Mouse (Mus musculus): ENCODE results near the gene Bak1.
A peak's percentile ranks its signal among the peaks of the same experiment; 100 is the strongest.

Gene Bak1

GRCm38 (mm10) chr17:27021076-27021475 lies 7.7 kb downstream of the Bak1 start:
- no peak for DNase-seq (ENCODE audit: low spot score in 2 of 2)

- no peak for DNase-seq (ENCODE audit: low spot score in 2 of 2)
Measured at GRCm38 (mm10) chr17:27018555-27019196, 10.1 kb downstream of the Bak1 start.

- DNase-seq (ENCODE audit: low spot score in 2 of 2): peak; percentile 86 to 94
Measured at GRCm38 (mm10) chr17:27017564-27018499, 11.0 kb downstream of the Bak1 start.

GRCm38 (mm10) chr17:27012909-27013308 lies 15.9 kb downstream of the Bak1 start:
- DNase-seq (ENCODE audit: low spot score in 2 of 2): no peak

- peak; percentile 68 to 76 for DNase-seq (ENCODE audit: low spot score in 2 of 2)
Measured at GRCm38 (mm10) chr17:27011998-27012672, 16.7 kb downstream of the Bak1 start.

- no peak for DNase-seq (ENCODE audit: low spot score in 2 of 2)
Measured at GRCm38 (mm10) chr17:27011167-27011566, 17.6 kb downstream of the Bak1 start.

- no peak for DNase-seq (ENCODE audit: low spot score in 2 of 2)
Measured at GRCm38 (mm10) chr17:27008277-27008676, 20.5 kb downstream of the Bak1 start.

- DNase-seq (ENCODE audit: low spot score in 2 of 2): no peak
Measured at GRCm38 (mm10) chr17:27005644-27006043, 23.2 kb downstream of the Bak1 start.

- DNase-seq (ENCODE audit: low spot score in 2 of 2): no peak
Measured at GRCm38 (mm10) chr17:27004903-27005485, 23.8 kb downstream of the Bak1 start.

GRCm38 (mm10) chr17:27004431-27004830 lies 24.4 kb downstream of the Bak1 start:
- peak; percentile 70 to 91 for DNase-seq (ENCODE audit: low spot score in 2 of 2)

GRCm38 (mm10) chr17:27001889-27002288 lies 26.9 kb downstream of the Bak1 start:
- DNase-seq (ENCODE audit: low spot score in 2 of 2): peak; percentile 40 to 79

- peak; percentile 65 to 81 for DNase-seq (ENCODE audit: low spot score in 2 of 2)
Measured at GRCm38 (mm10) chr17:27001151-27001550, 27.7 kb downstream of the Bak1 start.

- DNase-seq (ENCODE audit: low spot score in 2 of 2): no peak
Measured at GRCm38 (mm10) chr17:26999996-27000395, 28.8 kb downstream of the Bak1 start.

GRCm38 (mm10) chr17:26998283-26998682 lies 30.5 kb downstream of the Bak1 start:
- no peak for DNase-seq (ENCODE audit: low spot score in 2 of 2)

GRCm38 (mm10) chr17:26997661-26998060 lies 31.1 kb downstream of the Bak1 start:
- DNase-seq (ENCODE audit: low spot score in 2 of 2): no peak

GRCm38 (mm10) chr17:26995562-26995961 lies 33.2 kb downstream of the Bak1 start:
- DNase-seq (ENCODE audit: low spot score in 2 of 2): no peak

GRCm38 (mm10) chr17:26995006-26995405 lies 33.8 kb downstream of the Bak1 start:
- no peak for DNase-seq (ENCODE audit: low spot score in 2 of 2)

- no peak for DNase-seq (ENCODE audit: low spot score in 2 of 2)
Measured at GRCm38 (mm10) chr17:26994410-26994809, 34.4 kb downstream of the Bak1 start.

GRCm38 (mm10) chr17:26990521-26990920 lies 38.3 kb downstream of the Bak1 start:
- DNase-seq (ENCODE audit: low spot score in 2 of 2): no peak

GRCm38 (mm10) chr17:26985503-26986179 lies 43.2 kb downstream of the Bak1 start:
- no peak for DNase-seq (ENCODE audit: low spot score in 2 of 2)

GRCm38 (mm10) chr17:26983382-26983781 lies 45.4 kb downstream of the Bak1 start:
- DNase-seq (ENCODE audit: low spot score in 2 of 2): no peak

All from spleen, postnatal 4 days (tissue).